Mouse (Mus musculus) megakaryocyte, embryonic 14.5 days (primary cell): Measurements from ENCODE around the gene Cit.

Experiments
- FLI1 ChIP-seq: IDR thresholded peaks from 2 replicates; pipeline ENCODE4 v1.6.1; 2012; ENCODE audit warnings: low read length, inconsistent platforms, mixed read lengths
- GATA1 ChIP-seq: IDR thresholded peaks from 3 replicates; pipeline ENCODE4 v1.6.1; 2012; ENCODE audit warnings: mixed read lengths, low read length, inconsistent platforms, borderline replicate concordance

- TF ChIP-seq FLI1 (no peak), GATA1 (no peak)
Observed at GRCm38 (mm10) chr5:115840946-115841775, 3.9 kb upstream of the Cit start.
